Mouse (Mus musculus) heart, adult 2 months (tissue): ENCODE data around the gene Tfe3. TPM values are rescaled to one million over a fixed set of nuclear protein-coding genes. Genes with fewer than 3 reads are reported as not detected.
A peak's percentile ranks its signal among the peaks of the same experiment; 100 is the strongest.
"Not testable (repeated sequence)": the region's sequence is repeated elsewhere in the genome, so short reads cannot be mapped to it uniquely, and the experiment has no call there.

Experiments
- DNase-seq, 2 experiments: peaks; one replicate each; pipeline ENCODE4 v3.0.0; 2021
- H3K27ac ChIP-seq: fragments of 200-600 bp; 2 replicates; pipeline ENCODE4 v1.8.1; 2022
- H3K27me3 ChIP-seq: fragments of 200-500 bp; 2 replicates; pipeline ENCODE4 v1.6.1; 2012; ENCODE audit warnings: mild to moderate bottlenecking, low read length, inconsistent platforms, mixed read lengths; ENCODE audit not compliant: control insufficient read depth, insufficient read depth
- H3K36me3 ChIP-seq: fragments of 200-500 bp; 2 replicates; pipeline ENCODE4 v1.6.1; 2012; ENCODE audit warnings: low read length, inconsistent platforms; ENCODE audit not compliant: control insufficient read depth, insufficient read depth
- H3K4me1 ChIP-seq: fragments of 200-500 bp; 2 replicates; pipeline ENCODE4 v1.6.1; 2011; ENCODE audit warnings: low read length; ENCODE audit not compliant: control insufficient read depth, insufficient read depth
- H3K4me3 ChIP-seq: fragments of 200-600 bp; 2 replicates; pipeline ENCODE4 v1.8.1; 2022
- H3K79me2 ChIP-seq: fragments of 200-500 bp; replicated peaks from 2 replicates; pipeline ENCODE4 v1.6.1; 2012; ENCODE audit warnings: mild to moderate bottlenecking, inconsistent platforms, low read length, moderate library complexity, mixed read lengths; ENCODE audit not compliant: control insufficient read depth, insufficient read depth
- H3K9ac ChIP-seq: fragments of 200-500 bp; 2 replicates; pipeline ENCODE4 v1.6.1; 2012; ENCODE audit warnings: low read depth, mild to moderate bottlenecking, control low read depth, inconsistent platforms, low read length, mixed read lengths
- CTCF ChIP-seq: fragments of 200-600 bp; IDR thresholded peaks from 2 replicates; pipeline ENCODE4 v1.8.1; 2022; ENCODE audit warnings: antibody characterized with exemption, mild to moderate bottlenecking, moderate library complexity
- EP300 ChIP-seq: fragments of 200-500 bp; IDR thresholded peaks from 2 replicates; pipeline ENCODE4 v1.6.1; 2011; ENCODE audit warnings: low read depth, low read length, control low read depth; ENCODE audit not compliant: insufficient read depth
- POLR2A ChIP-seq: fragments of 200-500 bp; IDR thresholded peaks from 2 replicates; pipeline ENCODE4 v1.6.1; 2011; ENCODE audit warnings: mild to moderate bottlenecking, low read depth, low read length, control low read depth; ENCODE audit not compliant: insufficient read depth
- WGBS: fragments of 180-500 bp; shearing (Covaris S2); methylation state at CpG from one replicate; pipeline ENCODE4 v1.1.7; 2018; 5-methylcytosine and 5-hydroxymethylcytosine counted together
- intact Hi-C: fragments of 180-260 bp; cut with DNase I; formaldehyde crosslinking; loops from one replicate; pipeline ENCODE4 v1.15.1; 2025
- polyA plus RNA-seq: library from polyadenylated mRNA; depleted of rRNA; stranded (reverse); fragments of >200 nt; gene quantifications from 2 replicates; pipeline ENCODE4 v1.2.3, GENCODE M21; 2012
- total RNA-seq, 2 experiments: library from RNA; stranded (reverse); gene quantifications; 2 replicates each; pipeline ENCODE4 v1.2.3; 2021

Tfe3 gene
- total and polyA plus RNA-seq, 3 experiments = 13.0 to 15.4 (median 13.5) TPM

DNA sequence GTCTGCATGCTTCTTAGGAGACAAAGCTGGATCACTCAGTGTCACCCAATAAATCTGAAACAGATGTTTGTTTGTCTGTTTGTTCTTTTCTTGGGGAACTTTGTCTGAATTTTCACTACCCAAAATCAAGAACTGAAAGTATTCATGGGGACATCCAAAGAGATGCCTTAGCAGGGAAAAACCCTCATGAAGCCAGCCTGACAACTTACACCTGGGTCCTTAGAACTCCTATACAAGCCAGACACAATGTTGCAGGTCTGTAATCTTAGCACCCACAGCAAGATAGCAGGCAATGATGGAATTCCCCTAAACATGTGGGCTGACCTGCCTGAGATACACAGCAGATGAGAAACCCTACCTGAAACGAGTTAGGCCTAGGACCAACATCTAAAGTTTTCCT, 17.4 kb upstream of the Tfe3 start:
- WGBS = 52% methylated on average over 1 of the region's 1 CpGs
- Histone ChIP-seq H3K36me3 (no peaks in the 10 kb centered on the region), H3K79me2 (no peaks in the 10 kb centered on the region), H3K4me1 (no peaks in the 10 kb centered on the region), H3K9ac (no peak overlapping the region), H3K27me3 (no peaks in the 10 kb centered on the region), H3K4me3 (no peak overlapping the region), H3K27ac (no peak overlapping the region)
- intact Hi-C loops = no loop called here
- TF ChIP-seq CTCF (no peak), EP300 (no peak), POLR2A (no peak)
- DNase-seq = no peak

DNA sequence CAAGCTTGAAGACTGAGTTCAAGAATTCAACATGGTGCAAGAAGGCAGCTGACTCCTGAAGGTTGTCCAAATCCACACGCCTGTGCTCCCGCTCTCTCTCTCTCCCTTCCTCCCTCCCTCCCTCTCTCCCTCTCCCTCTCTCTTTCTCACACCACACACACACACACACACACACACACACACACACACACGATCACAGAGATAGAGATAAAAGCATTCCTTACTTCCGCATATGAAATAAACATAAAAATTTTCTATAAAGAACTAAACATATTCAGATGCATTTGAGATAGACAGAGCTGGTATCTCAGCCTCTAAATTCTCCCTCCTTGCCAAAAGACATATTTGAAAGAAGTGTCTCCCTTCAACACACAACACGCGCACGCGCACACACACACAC, 16.9 kb upstream of the Tfe3 start:
- no peak for TF ChIP-seq EP300
- no peak for TF ChIP-seq CTCF
- no peak for TF ChIP-seq POLR2A
- Histone ChIP-seq H3K4me3 (no peak overlapping the region), H3K27ac (no peak overlapping the region), H3K4me1 (no peaks in the 10 kb centered on the region), H3K36me3 (no peaks in the 10 kb centered on the region), H3K27me3 (no peaks in the 10 kb centered on the region), H3K9ac (no peak overlapping the region), H3K79me2 (no peaks in the 10 kb centered on the region)
- no peak for DNase-seq
- intact Hi-C loops = no loop called here
- WGBS = 84% methylated on average over 8 of the region's 8 CpGs

DNA sequence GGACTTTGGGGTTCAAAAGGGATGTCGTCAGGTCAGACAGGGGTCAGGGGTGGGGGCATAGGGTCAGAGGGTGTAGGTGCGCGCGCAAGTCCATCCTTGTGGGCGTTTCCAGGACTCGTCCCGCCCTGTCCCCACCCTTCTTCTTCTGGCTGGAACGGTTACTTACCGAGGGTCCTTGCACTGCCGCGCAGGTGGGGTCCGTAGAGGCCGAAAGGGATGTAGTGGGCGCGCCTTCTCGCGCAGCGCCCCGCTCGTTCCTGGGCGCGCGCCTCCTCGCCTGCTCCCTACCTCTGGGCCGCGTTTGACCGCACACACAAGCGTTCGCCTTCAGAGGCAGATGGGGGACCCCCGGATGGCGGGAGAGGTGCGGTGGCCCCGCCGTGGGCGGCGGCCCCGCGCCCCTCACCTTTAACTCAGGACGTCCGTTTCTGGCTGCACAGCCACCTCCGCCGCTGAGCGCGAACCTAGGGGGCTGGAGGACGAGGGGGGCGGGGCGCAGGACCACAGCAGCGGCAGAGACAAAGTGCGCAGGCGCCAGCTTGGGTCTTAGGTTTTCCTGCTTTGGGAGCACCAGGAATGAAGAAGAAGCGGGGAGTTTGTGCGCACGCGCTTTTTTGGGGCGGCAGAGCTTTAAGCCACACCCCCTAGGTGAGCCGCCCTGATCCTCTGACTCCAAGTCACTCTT, 11.8 kb upstream of the Tfe3 start, which contains the start of gene Ccdc120:
TSS of gene Ccdc120 (minus strand) at position 474 of the 685 bp plus-strand sequence.
- Histone ChIP-seq H3K4me3 (peak within 1 kb of the TSS; percentile 53), H3K36me3 (no peaks in the 10 kb centered on the region), H3K9ac (peak within 1 kb of the TSS; percentile 74), H3K4me1 (no peaks in the 10 kb centered on the region), H3K27ac (no peak within 1 kb of the TSS), H3K27me3 (no peaks in the 10 kb centered on the region), H3K79me2 (no peaks in the 10 kb centered on the region)
- intact Hi-C loops = no loop called here
- WGBS = 7% methylated on average over 55 of the region's 56 CpGs
- DNase-seq = peak; percentile 65 to 66
- TF ChIP-seq POLR2A = no peak
- no peak for TF ChIP-seq CTCF
- no peak for TF ChIP-seq EP300

DNA sequence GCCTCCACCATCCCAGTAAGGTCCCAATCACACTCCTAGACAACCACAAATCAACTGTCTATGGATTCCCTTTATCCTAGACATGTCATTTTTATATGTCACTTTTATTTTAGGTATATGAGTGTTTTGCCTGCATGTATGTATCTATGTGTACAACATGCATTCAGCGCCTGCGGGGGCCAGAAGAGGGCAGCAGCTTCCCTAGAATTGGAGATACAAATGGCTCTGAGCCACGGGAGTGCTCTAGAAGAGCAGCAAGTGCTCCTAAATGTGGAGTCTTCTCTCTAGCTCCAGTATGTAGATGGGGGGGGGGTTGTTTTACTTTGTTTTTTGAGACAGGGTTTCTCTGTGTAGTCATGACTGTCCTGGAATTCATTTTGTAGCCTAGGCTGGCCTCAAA, 8.7 kb upstream of the Tfe3 start:
- H3K79me2 ChIP-seq, H3K27me3 ChIP-seq, H3K36me3 ChIP-seq, H3K4me3 ChIP-seq, H3K9ac ChIP-seq, H3K27ac ChIP-seq, H3K4me1 ChIP-seq: not testable (repeated sequence)
- peak in 1 of 2 experiments; percentile 26 for DNase-seq
- 12% methylated on average over 3 of the region's 3 CpGs for WGBS
- TF ChIP-seq CTCF = peak; percentile 49
- intact Hi-C loops = loop anchor here (1.0 kb wide), 1 partner anchor 23 kb away; no protein-coding TSS in a partner anchor

DNA sequence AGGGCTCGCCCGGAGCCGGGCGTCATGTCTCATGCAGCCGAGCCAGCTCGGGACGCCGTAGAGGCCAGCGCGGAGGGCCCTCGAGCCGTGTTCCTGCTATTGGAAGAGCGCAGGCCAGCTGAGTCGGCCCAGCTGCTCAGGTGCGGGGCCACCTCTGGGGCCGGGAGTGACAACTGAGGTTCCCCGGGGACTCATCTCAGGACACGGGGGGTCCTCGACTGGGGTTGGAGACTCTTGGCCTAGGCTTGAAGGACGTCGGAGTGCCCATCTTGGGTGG, 499 bp downstream of the Tfe3 start:
- Histone ChIP-seq H3K36me3 (peaks cover 5% of the 10 kb centered on the region), H3K9ac (peak overlapping the region; percentile 92), H3K4me3 (peak overlapping the region; percentile 63), H3K27ac (peak overlapping the region; percentile 88), H3K79me2 (no peaks in the 10 kb centered on the region), H3K4me1 (peaks cover 1% of the 10 kb centered on the region), H3K27me3 (no peaks in the 10 kb centered on the region)
- intact Hi-C loops = no loop called here
- no peak for TF ChIP-seq CTCF
- TF ChIP-seq POLR2A = no peak
- TF ChIP-seq EP300 = no peak
- no peak for DNase-seq
- 15% methylated on average over 21 of the region's 21 CpGs for WGBS

DNA sequence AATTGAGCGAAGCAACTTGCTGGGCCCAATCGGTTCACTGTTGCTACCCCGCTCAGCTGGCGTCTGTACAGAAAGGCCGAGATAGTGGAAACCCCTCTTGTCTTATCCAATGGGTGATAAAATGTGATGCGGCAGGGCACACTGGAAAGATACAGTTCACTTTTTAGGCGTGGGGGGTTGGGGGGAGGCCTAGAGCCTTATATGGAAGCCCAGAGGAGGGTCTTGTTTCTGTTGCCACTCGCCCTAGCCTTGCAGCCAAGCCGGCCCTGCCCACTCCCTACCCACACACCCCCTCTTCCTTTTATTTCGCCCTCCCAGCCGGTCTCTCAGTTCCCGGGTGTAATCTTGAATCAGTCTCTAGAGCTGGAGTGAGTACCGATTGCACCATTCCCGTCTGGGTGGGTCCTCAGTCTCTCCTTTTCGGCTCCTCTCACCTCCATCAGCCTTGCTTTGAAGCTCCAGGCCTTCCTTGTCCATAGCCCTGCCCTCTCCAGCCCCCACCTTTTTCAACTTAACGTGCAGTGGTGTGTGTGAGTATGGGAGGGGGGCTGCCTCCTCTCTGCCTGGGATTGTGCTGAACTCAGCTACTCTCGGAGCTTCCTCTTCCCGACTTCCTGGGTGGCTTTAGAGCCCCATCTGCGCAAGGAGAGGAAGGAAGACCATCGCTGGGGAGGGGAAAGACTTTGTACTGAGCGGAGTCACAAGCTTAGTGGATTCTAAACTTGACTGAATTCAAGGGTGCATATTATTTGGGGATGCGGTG, 1.5 kb downstream of the Tfe3 start:
- peak overlapping the region; percentile 63 for H3K4me3 ChIP-seq
- H3K9ac ChIP-seq = peak overlapping the region; percentile 92
- H3K36me3 ChIP-seq = peaks cover 5% of the 10 kb centered on the region
- peaks cover 1% of the 10 kb centered on the region for H3K4me1 ChIP-seq
- no peaks in the 10 kb centered on the region for H3K27me3 ChIP-seq
- H3K79me2 ChIP-seq = no peaks in the 10 kb centered on the region
- peak overlapping the region; percentile 88; the same call in 1 of the 2 replicates for H3K27ac ChIP-seq
- peak; percentile 52 to 67 for DNase-seq
- 15% methylated on average over 22 of the region's 22 CpGs for WGBS
- TF ChIP-seq POLR2A (peak; percentile 32; the same call in 1 of the 2 replicates), EP300 (no peak), CTCF (no peak)
- intact Hi-C loops = no loop called here
